Mouse (Mus musculus): ENCODE results near the gene Prokr1. TPM values are rescaled to one million over a fixed set of nuclear protein-coding genes. Genes with fewer than 3 reads are reported as not detected.

The Prokr1 gene
- polyA plus RNA-seq (2021; fragmentation: Nextera tagmentation): 0.08 and 0.11 TPM in 2 replicates
- long read RNA-seq, experiment 1: 0 reads
- long read RNA-seq, experiment 2, partial matches to known transcripts: 0 of 1 reads
- long read RNA-seq, experiment 2, other reads (novel, unspliced or antisense): 1 of 1 reads

GRCm38 (mm10) chr6:87590394-87591281 is at the start of gene Prokr1:
Prokr1 (minus strand) TSS chr6:87590743.

DNA sequence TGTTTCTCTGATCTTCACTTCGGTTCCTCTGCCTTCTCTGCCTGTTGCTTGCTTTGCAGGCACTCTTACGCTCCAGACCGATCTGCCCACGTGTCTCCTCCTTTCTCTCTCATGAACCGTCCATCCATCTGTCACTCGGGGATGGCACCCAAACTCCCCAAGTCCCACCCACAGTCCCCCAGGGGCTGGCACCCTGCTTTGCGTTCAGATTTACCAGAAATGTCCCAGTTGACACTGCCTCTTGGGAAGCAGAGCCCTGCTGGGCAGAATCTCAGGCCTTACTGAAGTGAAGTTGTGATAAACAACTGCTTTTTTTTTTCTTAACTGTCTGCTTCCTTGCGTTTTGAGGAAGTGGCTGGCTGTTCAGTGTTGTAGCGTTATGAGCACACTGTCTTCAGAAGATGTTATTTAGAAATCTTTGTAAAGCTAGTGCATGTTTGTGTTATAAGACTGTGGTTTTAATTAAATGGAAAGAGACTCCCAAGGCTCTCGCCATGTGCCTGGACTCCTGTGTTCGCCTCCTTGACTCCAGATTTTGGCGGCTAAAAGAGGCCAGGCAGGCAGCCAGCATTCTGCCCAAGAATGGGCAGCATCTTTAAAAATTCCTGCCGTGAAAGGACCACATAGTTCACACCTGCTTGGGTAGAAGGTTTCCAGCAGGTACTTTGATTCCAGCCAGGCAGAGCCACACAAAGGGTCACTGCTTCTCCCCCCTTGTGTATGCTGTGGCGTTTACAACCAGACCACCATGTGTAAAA is 57.4 kb downstream of the Prokr1 start, which contains the start of gene Arhgap25:
Gene Arhgap25 (minus strand): TSS at position 307 of the 758 bp plus-strand sequence.

Other genes starting within 250 kb of the Prokr1 start
- gene Gkn1, start 239.8 kb downstream of the Prokr1 start, polyA plus RNA-seq (2021; fragmentation: Nextera tagmentation): not detected in 2 replicates
- not detected in 2 replicates for gene Gkn2, start 217.4 kb downstream of the Prokr1 start, polyA plus RNA-seq (2021; fragmentation: Nextera tagmentation)
- 9.9 and 13.1 TPM in 2 replicates for gene Gkn3, start 201.8 kb downstream of the Prokr1 start, polyA plus RNA-seq (2021; fragmentation: Nextera tagmentation)
- not detected in 2 replicates for gene Bmp10, start 161.7 kb downstream of the Prokr1 start, polyA plus RNA-seq (2021; fragmentation: Nextera tagmentation)
- 1.8 and 2.5 TPM in 2 replicates for gene Arhgap25, start 57.5 kb downstream of the Prokr1 start, polyA plus RNA-seq (2021; fragmentation: Nextera tagmentation)
- gene Aplf, start 81.5 kb upstream of the Prokr1 start, polyA plus RNA-seq (2021; fragmentation: Nextera tagmentation): 2.5 and 2.7 TPM in 2 replicates
- 7.2 and 8.0 TPM in 2 replicates for gene Efcc1, start 140.1 kb upstream of the Prokr1 start, polyA plus RNA-seq (2021; fragmentation: Nextera tagmentation)
- gene Gp9, start 187.3 kb upstream of the Prokr1 start, polyA plus RNA-seq (2021; fragmentation: Nextera tagmentation): 1.3 and 1.6 TPM in 2 replicates
- gene Rab43, start 221.4 kb upstream of the Prokr1 start, polyA plus RNA-seq (2021; fragmentation: Nextera tagmentation): 2.4 and 4.0 TPM in 2 replicates
- 1.1 and 1.5 TPM in 2 replicates for gene Gm45140, start 245.1 kb upstream of the Prokr1 start, polyA plus RNA-seq (2021; fragmentation: Nextera tagmentation)
- 15.6 and 21.5 TPM in 2 replicates for gene Isy1, start 248.1 kb upstream of the Prokr1 start, polyA plus RNA-seq (2021; fragmentation: Nextera tagmentation)